Mouse (Mus musculus): ENCODE results near the gene Pou3f3. TPM values are rescaled to one million over a fixed set of nuclear protein-coding genes. Genes with fewer than 3 reads are reported as not detected.

The Pou3f3 gene
- polyA plus RNA-seq, 1 experiment = not detected

GRCm38 (mm10) chr1:42686194-42687131 lies 9.1 kb upstream of the Pou3f3 start:
- H3K9me3 ChIP-seq = peaks cover 6% of the 10 kb centered on the region; the same call in 1 of the 2 replicates
- TF ChIP-seq FLI1 (IDR thresholded peaks at IDR 0.05; ENCODE audit: low read length) (no peak), GATA1 (IDR thresholded peaks at IDR 0.05; ENCODE audit: borderline replicate concordance, low read length) (no peak)
- H3K4me3 ChIP-seq (replicated peaks) = no peak overlapping the region
- peaks cover 5% of the 10 kb centered on the region; the same call in 1 of the 2 replicates for H3K4me1 ChIP-seq
- H3K36me3 ChIP-seq (replicated peaks; ENCODE audit: low read length) = no peaks in the 10 kb centered on the region
- H3K27me3 ChIP-seq (replicated peaks) = peaks cover 80% of the 10 kb centered on the region

GRCm38 (mm10) chr1:42687271-42687670 lies 8.3 kb upstream of the Pou3f3 start:
- TF ChIP-seq GATA1 (IDR thresholded peaks at IDR 0.05; ENCODE audit: borderline replicate concordance, low read length) (no peak), FLI1 (IDR thresholded peaks at IDR 0.05; ENCODE audit: low read length) (no peak)
- H3K36me3 ChIP-seq (replicated peaks; ENCODE audit: low read length) = no peaks in the 10 kb centered on the region
- peaks cover 6% of the 10 kb centered on the region; the same call in 1 of the 2 replicates for H3K9me3 ChIP-seq
- H3K4me1 ChIP-seq = peaks cover 5% of the 10 kb centered on the region; the same call in 1 of the 2 replicates
- H3K4me3 ChIP-seq (replicated peaks) = no peak overlapping the region
- peaks cover 87% of the 10 kb centered on the region for H3K27me3 ChIP-seq (replicated peaks)

- no peaks in the 10 kb centered on the region for H3K36me3 ChIP-seq (replicated peaks; ENCODE audit: low read length)
- TF ChIP-seq GATA1 (IDR thresholded peaks at IDR 0.05; ENCODE audit: borderline replicate concordance, low read length) (no peak), FLI1 (IDR thresholded peaks at IDR 0.05; ENCODE audit: low read length) (no peak)
- H3K4me3 ChIP-seq (replicated peaks) = no peak overlapping the region
- H3K4me1 ChIP-seq = peaks cover 5% of the 10 kb centered on the region; the same call in 1 of the 2 replicates
- H3K27me3 ChIP-seq (replicated peaks) = peaks cover 92% of the 10 kb centered on the region
- H3K9me3 ChIP-seq = peaks cover 6% of the 10 kb centered on the region; the same call in 1 of the 2 replicates
These were observed 7.6 kb upstream of the Pou3f3 start for GRCm38 (mm10) chr1:42687756-42688540.

GRCm38 (mm10) chr1:42688541-42689125 lies 6.9 kb upstream of the Pou3f3 start:
- no peak for TF ChIP-seq GATA1 (IDR thresholded peaks at IDR 0.05; ENCODE audit: borderline replicate concordance, low read length)
- TF ChIP-seq FLI1 (IDR thresholded peaks at IDR 0.05; ENCODE audit: low read length) = no peak
- Histone ChIP-seq H3K27me3 (replicated peaks) (peaks cover 93% of the 10 kb centered on the region), H3K9me3 (peaks cover 6% of the 10 kb centered on the region; the same call in 1 of the 2 replicates), H3K4me1 (peaks cover 10% of the 10 kb centered on the region), H3K4me3 (replicated peaks) (no peak overlapping the region), H3K36me3 (replicated peaks; ENCODE audit: low read length) (no peaks in the 10 kb centered on the region)

- Histone ChIP-seq H3K27me3 (replicated peaks) (peaks cover 93% of the 10 kb centered on the region), H3K9me3 (no peaks in the 10 kb centered on the region)
- TF ChIP-seq FLI1 (IDR thresholded peaks at IDR 0.05; ENCODE audit: low read length) (no peak), GATA1 (IDR thresholded peaks at IDR 0.05; ENCODE audit: borderline replicate concordance, low read length) (no peak)
These were observed 5.5 kb upstream of the Pou3f3 start for GRCm38 (mm10) chr1:42690024-42690575.

GRCm38 (mm10) chr1:42691202-42692170 lies 4.1 kb upstream of the Pou3f3 start:
- TF ChIP-seq FLI1 (IDR thresholded peaks at IDR 0.05; ENCODE audit: low read length) (no peak), GATA1 (IDR thresholded peaks at IDR 0.05; ENCODE audit: borderline replicate concordance, low read length) (no peak)
- no peaks in the 10 kb centered on the region; the same call in 1 of the 2 replicates for H3K9me3 ChIP-seq
- H3K36me3 ChIP-seq (replicated peaks; ENCODE audit: low read length) = no peaks in the 10 kb centered on the region
- no peak overlapping the region for H3K4me3 ChIP-seq (replicated peaks)
- peaks cover 93% of the 10 kb centered on the region for H3K27me3 ChIP-seq (replicated peaks)
- peaks cover 28% of the 10 kb centered on the region for H3K4me1 ChIP-seq

More at GRCm38 (mm10) chr1:42690024-42690575, 5.5 kb upstream of the Pou3f3 start:
- Histone ChIP-seq H3K36me3 (replicated peaks; ENCODE audit: low read length) (no peaks in the 10 kb centered on the region), H3K4me1 (peaks cover 19% of the 10 kb centered on the region), H3K4me3 (replicated peaks) (no peak overlapping the region)

GRCm38 (mm10) chr1:42692221-42692620 lies 3.3 kb upstream of the Pou3f3 start:
- Histone ChIP-seq H3K9me3 (no peaks in the 10 kb centered on the region; the same call in 1 of the 2 replicates), H3K27me3 (replicated peaks) (peaks cover 91% of the 10 kb centered on the region)
- TF ChIP-seq FLI1 (IDR thresholded peaks at IDR 0.05; ENCODE audit: low read length) = no peak
- no peak for TF ChIP-seq GATA1 (IDR thresholded peaks at IDR 0.05; ENCODE audit: borderline replicate concordance, low read length)

GRCm38 (mm10) chr1:42693101-42693715 lies 2.4 kb upstream of the Pou3f3 start:
- H3K9me3 ChIP-seq = peaks cover 5% of the 10 kb centered on the region; the same call in 1 of the 2 replicates
- H3K27me3 ChIP-seq (replicated peaks) = peaks cover 91% of the 10 kb centered on the region
- peak overlapping the region; percentile 65 for H3K4me3 ChIP-seq (replicated peaks)
- TF ChIP-seq FLI1 (IDR thresholded peaks at IDR 0.05; ENCODE audit: low read length) = no peak
- TF ChIP-seq GATA1 (IDR thresholded peaks at IDR 0.05; ENCODE audit: borderline replicate concordance, low read length) = no peak
- H3K36me3 ChIP-seq (replicated peaks; ENCODE audit: low read length) = no peaks in the 10 kb centered on the region
- peaks cover 41% of the 10 kb centered on the region for H3K4me1 ChIP-seq

More at GRCm38 (mm10) chr1:42692221-42692620, 3.3 kb upstream of the Pou3f3 start:
- Histone ChIP-seq H3K36me3 (replicated peaks; ENCODE audit: low read length) (no peaks in the 10 kb centered on the region), H3K4me3 (replicated peaks) (no peak overlapping the region), H3K4me1 (peaks cover 31% of the 10 kb centered on the region)

All from megakaryocyte, embryonic 14.5 days (primary cell).